Mouse (Mus musculus): Measurements from ENCODE around the gene Dcaf11. TPM values are rescaled to one million over a fixed set of nuclear protein-coding genes. Genes with fewer than 3 reads are reported as not detected.

Gene Dcaf11
- 53.9 and 62.3 TPM in 2 replicates for polyA plus RNA-seq (2014; fragmentation: Nextera tagmentation; extraction: Ambion mirVana)

- peak within 1 kb of the TSS; percentile 77 for H3K9ac ChIP-seq
- DNase-seq: peak; percentile 96
- peak within 1 kb of the TSS; percentile 98 for H3K27ac ChIP-seq (ENCODE audit: low read depth)
- TF ChIP-seq CTCF (IDR thresholded peaks at IDR 0.05; ENCODE audit: low read depth): peak; percentile 46
- no peaks in the 10 kb centered on the region for H3K27me3 ChIP-seq (ENCODE audit: insufficient read depth, low read length)
- H3K36me3 ChIP-seq (ENCODE audit: insufficient read depth): peaks cover 16% of the 10 kb centered on the region
- no peaks in the 10 kb centered on the region for H3K9me3 ChIP-seq (ENCODE audit: low read depth, low read length)
- WGBS: under 1% methylated on average over 27 of the region's 27 CpGs
- 0 out of 2 replicates have a peak, but pooled peaks cover 5% of the 10 kb centered on the region for H3K4me1 ChIP-seq (ENCODE audit: insufficient read depth)
- peak within 1 kb of the TSS; percentile 73 for H3K4me3 ChIP-seq (ENCODE audit: low read depth, low read length)
- ATAC-seq (ENCODE audit: insufficient read depth): peak; percentile 81
- H3K4me2 ChIP-seq: peak within 1 kb of the TSS; percentile 81
These were observed at the start of gene Dcaf11 for GRCm38 (mm10) chr14:55559799-55560201. Gene Dcaf11, plus strand, starts transcription at chr14:55560006.

DNA sequence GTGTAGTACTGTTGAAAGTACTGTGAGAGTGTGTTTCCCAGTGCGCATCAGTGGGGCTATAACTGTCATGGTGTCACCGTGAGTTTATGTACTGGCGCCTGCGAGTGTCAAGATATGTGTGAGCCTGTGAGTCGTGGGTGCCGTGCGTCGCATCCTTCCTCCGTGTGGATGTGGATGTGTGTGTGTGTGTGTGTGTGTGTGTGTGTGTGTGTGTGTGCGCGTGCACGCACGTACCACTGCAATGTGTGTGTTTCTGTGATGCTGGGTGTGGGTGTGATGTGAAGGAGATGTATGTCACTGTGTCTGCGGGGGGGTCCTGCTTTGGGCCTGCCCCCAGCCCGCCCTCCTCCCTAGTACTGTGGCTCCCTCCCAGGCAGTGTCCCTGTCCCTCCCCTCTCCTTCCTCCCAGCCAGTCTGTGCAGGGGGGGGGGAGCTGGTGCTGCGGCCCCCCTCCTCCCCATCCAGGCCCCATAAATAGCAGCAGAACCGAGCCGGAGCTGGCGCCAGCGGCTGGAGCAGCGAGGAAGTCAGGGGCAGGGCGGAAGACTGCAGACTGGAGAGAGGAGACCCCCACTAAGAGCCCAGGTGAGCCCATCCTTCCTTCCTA lies 49.6 kb upstream of the Dcaf11 start, which contains the start of gene Cpne6:
TSS of gene Cpne6 (plus strand) at position 321 of the 607 bp plus-strand sequence.
- H3K9me3 ChIP-seq (ENCODE audit: low read depth, low read length): no peaks in the 10 kb centered on the region
- WGBS: 48% methylated on average over 20 of the region's 22 CpGs
- H3K4me1 ChIP-seq (ENCODE audit: insufficient read depth): no peaks in the 10 kb centered on the region
- no peak within 1 kb of the TSS for H3K4me3 ChIP-seq (ENCODE audit: low read depth, low read length)
- DNase-seq (no peak), ATAC-seq (ENCODE audit: insufficient read depth) (peak; percentile 27)
- no peak within 1 kb of the TSS for H3K27ac ChIP-seq (ENCODE audit: low read depth)
- TF ChIP-seq CTCF (IDR thresholded peaks at IDR 0.05; ENCODE audit: low read depth): no peak
- H3K27me3 ChIP-seq (ENCODE audit: insufficient read depth, low read length): no peaks in the 10 kb centered on the region; the same call in 1 of the 2 replicates
- H3K9ac ChIP-seq: no peak within 1 kb of the TSS
- H3K36me3 ChIP-seq (ENCODE audit: insufficient read depth): no peaks in the 10 kb centered on the region
- no peak within 1 kb of the TSS; the same call in 1 of the 2 replicates for H3K4me2 ChIP-seq

DNA sequence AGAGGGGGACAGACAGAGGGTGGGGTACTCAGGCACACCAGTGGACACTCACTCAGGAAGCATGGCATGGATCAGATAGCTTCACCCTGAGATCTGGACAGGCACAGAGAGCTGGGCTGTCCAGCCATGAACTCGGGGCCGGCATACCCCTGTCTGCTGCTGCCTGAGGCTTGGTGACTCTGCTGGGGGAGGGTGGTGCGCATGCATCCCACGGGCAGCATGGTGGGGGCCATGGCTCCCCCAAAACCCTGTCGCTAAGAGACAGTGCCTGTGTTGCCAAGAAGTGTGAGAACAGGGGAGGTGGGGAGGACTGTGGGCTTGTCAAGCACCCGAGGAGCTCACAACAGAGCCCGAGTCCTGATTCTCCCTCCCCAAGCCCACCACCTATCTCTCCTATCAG lies 48.8 kb upstream of the Dcaf11 start:
- no peak overlapping the region for H3K9ac ChIP-seq
- H3K4me3 ChIP-seq (ENCODE audit: low read depth, low read length): no peak overlapping the region
- DNase-seq: no peak
- WGBS: 36% methylated on average over 7 of the region's 7 CpGs
- H3K9me3 ChIP-seq (ENCODE audit: low read depth, low read length): no peaks in the 10 kb centered on the region
- H3K36me3 ChIP-seq (ENCODE audit: insufficient read depth): no peaks in the 10 kb centered on the region
- ATAC-seq (ENCODE audit: insufficient read depth): peak; percentile 48; the same call in 1 of the 2 replicates
- H3K4me2 ChIP-seq: no peak overlapping the region; the same call in 1 of the 2 replicates
- no peak for TF ChIP-seq CTCF (IDR thresholded peaks at IDR 0.05; ENCODE audit: low read depth)
- no peak overlapping the region for H3K27ac ChIP-seq (ENCODE audit: low read depth)
- H3K27me3 ChIP-seq (ENCODE audit: insufficient read depth, low read length): no peaks in the 10 kb centered on the region; the same call in 1 of the 2 replicates
- H3K4me1 ChIP-seq (ENCODE audit: insufficient read depth): no peaks in the 10 kb centered on the region

DNA sequence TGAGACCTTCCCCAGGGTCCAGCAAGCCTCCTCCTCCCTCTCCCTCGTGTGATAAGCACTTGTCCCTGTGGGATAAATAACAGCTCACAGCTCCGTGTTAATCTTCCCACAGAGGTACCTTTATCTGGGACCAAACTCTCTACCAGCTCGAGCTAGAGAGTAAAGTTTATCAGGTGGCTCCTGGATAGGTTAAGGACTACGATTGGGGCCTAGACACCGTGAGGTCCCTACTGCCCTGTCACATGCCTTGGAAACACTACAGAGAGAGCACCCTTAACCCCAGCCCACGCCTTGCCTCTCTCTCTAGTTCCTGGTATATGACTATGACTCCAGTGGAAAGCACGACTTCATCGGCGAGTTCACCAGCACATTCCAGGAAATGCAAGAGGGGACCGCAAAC lies 45.9 kb upstream of the Dcaf11 start:
- Histone ChIP-seq H3K4me3 (ENCODE audit: low read depth, low read length) (no peak overlapping the region), H3K27me3 (ENCODE audit: insufficient read depth, low read length) (no peaks in the 10 kb centered on the region; the same call in 1 of the 2 replicates), H3K9me3 (ENCODE audit: low read depth, low read length) (no peaks in the 10 kb centered on the region), H3K36me3 (ENCODE audit: insufficient read depth) (no peaks in the 10 kb centered on the region), H3K4me1 (ENCODE audit: insufficient read depth) (no peaks in the 10 kb centered on the region), H3K9ac (no peak overlapping the region), H3K4me2 (no peak overlapping the region), H3K27ac (ENCODE audit: low read depth) (no peak overlapping the region)
- TF ChIP-seq CTCF (IDR thresholded peaks at IDR 0.05; ENCODE audit: low read depth): no peak
- ATAC-seq (ENCODE audit: insufficient read depth) (no peak), DNase-seq (no peak)
- 46% methylated on average over 10 of the region's 10 CpGs for WGBS

- TF ChIP-seq CTCF (IDR thresholded peaks at IDR 0.05; ENCODE audit: low read depth): no peak
- no peak for DNase-seq
- no peak overlapping the region for H3K4me3 ChIP-seq (ENCODE audit: low read depth, low read length)
- H3K4me2 ChIP-seq: no peak overlapping the region
- WGBS: 90% methylated on average over 4 of the region's 4 CpGs
- no peaks in the 10 kb centered on the region for H3K9me3 ChIP-seq (ENCODE audit: low read depth, low read length)
- no peak for ATAC-seq (ENCODE audit: insufficient read depth)
- peaks cover 12% of the 10 kb centered on the region for H3K27me3 ChIP-seq (ENCODE audit: insufficient read depth, low read length)
- H3K9ac ChIP-seq: no peak overlapping the region
- no peaks in the 10 kb centered on the region for H3K36me3 ChIP-seq (ENCODE audit: insufficient read depth)
- no peak overlapping the region for H3K27ac ChIP-seq (ENCODE audit: low read depth)
- H3K4me1 ChIP-seq (ENCODE audit: insufficient read depth): no peaks in the 10 kb centered on the region
These were observed 44.0 kb upstream of the Dcaf11 start for GRCm38 (mm10) chr14:55515846-55516245.

GRCm38 (mm10) chr14:55518897-55519296 lies 40.9 kb upstream of the Dcaf11 start:
- H3K4me1 ChIP-seq (ENCODE audit: insufficient read depth): no peaks in the 10 kb centered on the region
- H3K4me3 ChIP-seq (ENCODE audit: low read depth, low read length): no peak overlapping the region
- WGBS: 39% methylated on average over 2 of the region's 2 CpGs
- H3K27me3 ChIP-seq (ENCODE audit: insufficient read depth, low read length): peaks cover 28% of the 10 kb centered on the region
- H3K36me3 ChIP-seq (ENCODE audit: insufficient read depth): no peaks in the 10 kb centered on the region
- DNase-seq (peak; percentile 54), ATAC-seq (ENCODE audit: insufficient read depth) (peak; percentile 64)
- H3K9me3 ChIP-seq (ENCODE audit: low read depth, low read length): no peaks in the 10 kb centered on the region
- no peak overlapping the region for H3K9ac ChIP-seq
- no peak overlapping the region for H3K27ac ChIP-seq (ENCODE audit: low read depth)
- no peak for TF ChIP-seq CTCF (IDR thresholded peaks at IDR 0.05; ENCODE audit: low read depth)
- no peak overlapping the region for H3K4me2 ChIP-seq

DNA sequence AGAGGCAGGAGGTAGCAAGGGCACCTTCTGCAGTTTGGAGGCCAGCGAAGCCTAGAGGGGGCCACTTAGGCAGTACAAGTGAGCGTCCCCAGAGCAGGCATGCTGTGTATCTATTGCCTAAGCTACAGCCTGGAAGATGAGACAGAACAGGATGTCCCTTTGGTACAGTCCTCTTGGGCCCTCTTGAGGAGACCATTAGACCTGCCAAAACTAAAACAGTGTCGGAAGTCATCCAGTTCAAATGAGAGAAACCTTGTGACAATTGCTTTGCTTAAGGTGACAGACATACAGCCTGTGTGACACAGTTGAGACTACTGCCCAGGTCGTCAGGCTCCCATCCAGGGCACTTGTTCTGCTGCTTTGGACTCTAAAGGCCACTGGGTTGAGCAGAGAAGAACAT lies 40.2 kb upstream of the Dcaf11 start:
- DNase-seq (no peak), ATAC-seq (ENCODE audit: insufficient read depth) (no peak)
- Histone ChIP-seq H3K36me3 (ENCODE audit: insufficient read depth) (no peaks in the 10 kb centered on the region), H3K9ac (no peak overlapping the region), H3K4me2 (no peak overlapping the region), H3K27me3 (ENCODE audit: insufficient read depth, low read length) (peaks cover 28% of the 10 kb centered on the region), H3K4me1 (ENCODE audit: insufficient read depth) (no peaks in the 10 kb centered on the region), H3K4me3 (ENCODE audit: low read depth, low read length) (no peak overlapping the region), H3K9me3 (ENCODE audit: low read depth, low read length) (no peaks in the 10 kb centered on the region), H3K27ac (ENCODE audit: low read depth) (no peak overlapping the region)
- 66% methylated on average over 4 of the region's 4 CpGs for WGBS
- TF ChIP-seq CTCF (IDR thresholded peaks at IDR 0.05; ENCODE audit: low read depth): no peak
